Mouse (Mus musculus): Measurements from ENCODE around the gene Cap1.

GRCm38 (mm10) chr4:122884481-122885340 is 1.1 kb downstream of the Cap1 start:
- TF ChIP-seq POLR2A (IDR thresholded peaks at IDR 0.05; ENCODE audit: extremely low read depth, insufficient read depth, low read length) (no peak), CTCF (IDR thresholded peaks at IDR 0.05; ENCODE audit: extremely low read depth, insufficient read depth, low read length) (no peak)
